Mouse (Mus musculus): Measurements from ENCODE around the gene Cklf. TPM values are rescaled to one million over a fixed set of nuclear protein-coding genes. Genes with fewer than 3 reads are reported as not detected.

Cklf gene
- 27.6 and 30.6 TPM in 2 replicates for polyA plus RNA-seq (2015; fragmentation: Nextera tagmentation; extraction: Ambion mirVana)

DNA sequence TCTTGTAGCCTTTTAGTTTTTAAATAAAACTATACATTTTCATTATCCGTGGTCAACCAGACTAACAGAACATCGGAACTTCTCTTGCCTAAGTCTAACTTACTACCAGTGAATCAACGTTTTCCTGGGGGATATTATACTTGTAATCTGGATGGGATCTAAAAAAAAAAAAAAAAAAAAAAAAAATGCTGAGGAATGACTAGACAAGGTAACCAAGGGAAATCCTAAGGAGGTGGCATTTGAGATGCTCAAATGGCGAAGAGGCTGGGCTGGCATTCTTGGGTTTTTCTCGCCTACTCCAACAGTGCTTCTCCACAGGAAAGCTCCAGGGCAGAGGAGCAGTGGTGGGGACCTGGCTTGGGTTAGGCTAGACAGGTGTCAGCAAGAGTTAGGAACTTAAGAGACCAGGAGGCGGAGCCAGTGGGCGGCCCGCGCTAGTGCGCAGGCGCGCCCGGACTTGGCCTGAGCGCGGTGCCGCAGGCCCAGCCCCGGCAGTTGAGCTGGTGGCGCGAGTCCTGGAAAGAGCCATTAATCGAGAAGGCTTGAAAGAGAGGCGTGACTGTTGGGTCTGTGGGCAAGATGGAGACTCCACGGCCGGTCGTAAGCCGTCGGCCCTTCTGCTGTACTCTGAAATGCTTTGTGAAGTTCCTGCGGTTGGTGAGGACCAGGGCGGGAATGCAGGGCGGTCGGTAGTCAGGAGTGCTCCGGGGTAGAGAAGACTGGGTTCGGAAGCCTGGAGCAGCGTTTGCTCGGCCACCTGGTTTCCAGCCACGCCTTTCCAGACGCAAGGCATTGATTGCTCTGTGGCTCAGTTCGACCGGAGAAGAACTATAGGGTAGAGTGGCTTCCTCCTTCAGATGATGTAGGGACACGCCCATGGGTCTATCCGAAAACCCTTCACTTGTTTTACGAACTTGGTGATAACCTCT is at the start of gene Cklf:
TSS of gene Cklf (plus strand) at position 423 of the 929 bp plus-strand sequence.
- 3% methylated on average over 41 of the region's 41 CpGs for WGBS
- H3K9me3 ChIP-seq (ENCODE audit: control insufficient read depth, low read length) = no peaks in the 10 kb centered on the region
- peak within 1 kb of the TSS; percentile 67 for H3K4me3 ChIP-seq (ENCODE audit: low read length)
- H3K9ac ChIP-seq (ENCODE audit: low read depth, low read length) = peak within 1 kb of the TSS; percentile 72
- no peaks in the 10 kb centered on the region for H3K27me3 ChIP-seq (replicated peaks; ENCODE audit: control insufficient read depth, insufficient read depth, low read length)
- peak; percentile 87 for ATAC-seq
- no peaks in the 10 kb centered on the region for H3K36me3 ChIP-seq (ENCODE audit: control insufficient read depth, insufficient read depth, low read length)
- peak within 1 kb of the TSS; percentile 79 for H3K4me2 ChIP-seq (ENCODE audit: low read depth, low read length)
- peak within 1 kb of the TSS; percentile 85 for H3K27ac ChIP-seq (ENCODE audit: low read length)
- H3K4me1 ChIP-seq (ENCODE audit: control insufficient read depth, insufficient read depth, low read length) = peaks cover 10% of the 10 kb centered on the region; the same call in 1 of the 2 replicates

DNA sequence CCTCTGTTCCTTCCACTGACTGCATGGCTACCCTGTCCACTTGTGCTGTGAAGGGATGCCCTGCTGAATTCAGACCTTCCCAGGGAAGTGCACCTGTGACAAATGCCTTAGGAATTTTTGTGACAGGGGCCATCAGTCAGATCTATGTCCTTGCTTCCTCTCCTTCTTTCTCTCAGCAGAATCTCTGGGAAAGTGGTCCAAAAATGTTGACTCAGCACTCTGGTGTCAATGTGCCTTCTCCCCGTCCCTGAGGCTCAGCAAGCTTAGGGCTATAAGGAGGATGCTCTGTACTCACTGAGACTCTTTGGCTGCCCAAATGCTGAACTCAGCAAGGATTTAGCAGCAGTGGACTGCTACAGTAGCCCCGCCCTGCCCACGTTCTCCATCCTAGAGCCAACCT is 49.0 kb upstream of the Cklf start:
- Histone ChIP-seq H3K9ac (ENCODE audit: low read depth, low read length) (no peak overlapping the region), H3K9me3 (ENCODE audit: control insufficient read depth, low read length) (0 out of 2 replicates have a peak, but pooled peaks cover 3% of the 10 kb centered on the region), H3K4me1 (ENCODE audit: control insufficient read depth, insufficient read depth, low read length) (no peaks in the 10 kb centered on the region), H3K27ac (ENCODE audit: low read length) (no peak overlapping the region), H3K4me2 (ENCODE audit: low read depth, low read length) (no peak overlapping the region), H3K4me3 (ENCODE audit: low read length) (no peak overlapping the region), H3K27me3 (replicated peaks; ENCODE audit: control insufficient read depth, insufficient read depth, low read length) (no peaks in the 10 kb centered on the region), H3K36me3 (ENCODE audit: control insufficient read depth, insufficient read depth, low read length) (no peaks in the 10 kb centered on the region)
- ATAC-seq = no peak
- WGBS = 68% methylated on average over 3 of the region's 3 CpGs

DNA sequence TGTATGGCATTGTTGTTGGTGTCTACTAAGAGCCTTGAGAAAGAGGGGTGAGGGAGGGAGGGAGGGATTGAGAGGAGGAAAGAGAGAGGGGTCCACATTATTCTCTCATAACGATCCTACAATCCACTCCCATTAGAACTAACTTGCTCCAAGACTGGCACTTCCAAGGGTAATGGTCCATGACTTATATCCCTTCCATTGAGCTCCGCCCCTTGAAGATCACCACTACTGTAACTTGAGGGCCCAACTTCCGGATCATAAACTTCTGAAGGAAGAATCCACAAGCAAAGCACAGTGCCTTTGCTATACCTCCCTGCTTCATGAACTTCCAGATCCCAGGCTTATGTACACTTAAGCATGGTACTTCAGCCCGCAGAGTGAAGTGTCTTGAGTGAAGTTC is 48.3 kb upstream of the Cklf start:
- Histone ChIP-seq H3K27me3 (replicated peaks; ENCODE audit: control insufficient read depth, insufficient read depth, low read length) (no peaks in the 10 kb centered on the region), H3K4me3 (ENCODE audit: low read length) (no peak overlapping the region), H3K4me2 (ENCODE audit: low read depth, low read length) (no peak overlapping the region), H3K27ac (ENCODE audit: low read length) (no peak overlapping the region), H3K4me1 (ENCODE audit: control insufficient read depth, insufficient read depth, low read length) (no peaks in the 10 kb centered on the region), H3K36me3 (ENCODE audit: control insufficient read depth, insufficient read depth, low read length) (no peaks in the 10 kb centered on the region), H3K9ac (ENCODE audit: low read depth, low read length) (no peak overlapping the region), H3K9me3 (ENCODE audit: control insufficient read depth, low read length) (0 out of 2 replicates have a peak, but pooled peaks cover 3% of the 10 kb centered on the region)
- WGBS = 93% methylated on average over 4 of the region's 4 CpGs
- ATAC-seq = no peak

DNA sequence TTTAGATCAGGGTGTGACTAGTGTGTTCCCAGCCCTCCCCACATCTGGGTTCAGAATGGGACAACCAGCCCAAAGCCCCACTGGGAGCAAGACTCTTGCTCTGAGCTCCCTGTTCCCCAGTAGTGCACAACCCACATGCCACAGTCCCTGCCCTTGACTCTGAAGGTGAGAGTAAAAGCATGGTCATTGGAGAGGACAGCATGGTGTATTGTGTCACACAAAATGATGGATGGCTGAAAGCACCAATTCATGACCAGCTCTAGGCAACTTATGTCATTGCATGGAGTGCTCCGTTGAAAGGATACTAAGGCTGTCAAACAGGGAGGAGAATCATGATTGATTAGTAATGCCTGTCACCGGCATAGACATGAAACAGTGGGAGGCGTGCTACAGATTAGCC is 45.4 kb upstream of the Cklf start:
- no peaks in the 10 kb centered on the region for H3K4me1 ChIP-seq (ENCODE audit: control insufficient read depth, insufficient read depth, low read length)
- no peaks in the 10 kb centered on the region for H3K36me3 ChIP-seq (ENCODE audit: control insufficient read depth, insufficient read depth, low read length)
- no peak overlapping the region for H3K27ac ChIP-seq (ENCODE audit: low read length)
- H3K9ac ChIP-seq (ENCODE audit: low read depth, low read length) = no peak overlapping the region
- no peak overlapping the region for H3K4me2 ChIP-seq (ENCODE audit: low read depth, low read length)
- ATAC-seq = no peak
- 48% methylated on average over 3 of the region's 3 CpGs for WGBS
- 0 out of 2 replicates have a peak, but pooled peaks cover 3% of the 10 kb centered on the region for H3K9me3 ChIP-seq (ENCODE audit: control insufficient read depth, low read length)
- H3K27me3 ChIP-seq (replicated peaks; ENCODE audit: control insufficient read depth, insufficient read depth, low read length) = no peaks in the 10 kb centered on the region
- H3K4me3 ChIP-seq (ENCODE audit: low read length) = no peak overlapping the region

DNA sequence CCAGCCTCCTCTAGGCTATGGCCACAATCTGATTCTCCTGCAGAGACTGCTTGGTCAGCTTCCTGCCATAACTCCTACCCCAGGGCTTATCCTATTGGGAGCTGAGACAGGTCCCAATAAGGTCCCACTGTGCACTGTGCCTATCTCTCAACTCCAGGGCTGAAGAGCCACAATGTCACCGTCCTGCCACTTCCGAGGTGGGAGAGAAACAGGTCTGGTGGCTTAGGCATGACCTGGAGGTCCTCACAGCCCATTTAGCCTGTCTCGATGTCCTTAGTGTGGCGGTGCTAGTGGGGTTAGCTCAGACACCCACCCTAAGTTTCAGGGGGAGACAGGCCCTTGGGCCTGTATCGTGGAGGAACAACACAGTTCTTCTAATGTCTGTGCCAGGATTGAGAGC is 33.1 kb upstream of the Cklf start:
- WGBS = 88% methylated on average over 5 of the region's 5 CpGs
- ATAC-seq = no peak
- no peaks in the 10 kb centered on the region for H3K9me3 ChIP-seq (ENCODE audit: control insufficient read depth, low read length)

DNA sequence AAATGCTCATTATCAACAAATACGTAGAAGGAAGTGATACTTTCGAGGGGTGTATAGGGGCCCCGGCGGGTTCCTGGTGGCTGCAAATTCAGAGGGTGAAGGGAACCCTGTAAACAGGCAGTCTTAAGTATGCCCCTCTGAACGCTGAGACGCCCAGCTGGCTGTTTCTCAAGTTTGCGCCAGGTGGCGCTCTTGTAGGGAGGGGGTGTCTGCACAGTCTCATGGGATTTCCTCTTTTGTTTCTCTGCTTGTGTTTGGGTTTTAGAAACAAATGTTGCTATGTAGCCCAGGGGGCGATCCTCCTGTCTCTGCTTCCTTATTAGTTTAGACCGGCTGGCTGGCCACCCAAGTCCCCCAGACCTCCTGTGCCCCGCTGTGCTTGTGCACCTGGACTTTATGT is 31.6 kb upstream of the Cklf start:
- H3K9ac ChIP-seq (ENCODE audit: low read depth, low read length) = no peak overlapping the region
- no peak overlapping the region for H3K4me3 ChIP-seq (ENCODE audit: low read length)
- H3K36me3 ChIP-seq (ENCODE audit: control insufficient read depth, insufficient read depth, low read length) = no peaks in the 10 kb centered on the region
- no peaks in the 10 kb centered on the region for H3K4me1 ChIP-seq (ENCODE audit: control insufficient read depth, insufficient read depth, low read length)
- no peak overlapping the region for H3K27ac ChIP-seq (ENCODE audit: low read length)
- no peaks in the 10 kb centered on the region for H3K27me3 ChIP-seq (replicated peaks; ENCODE audit: control insufficient read depth, insufficient read depth, low read length)
- WGBS = 29% methylated on average over 11 of the region's 11 CpGs
- H3K4me2 ChIP-seq (ENCODE audit: low read depth, low read length) = no peak overlapping the region
- no peaks in the 10 kb centered on the region for H3K9me3 ChIP-seq (ENCODE audit: control insufficient read depth, low read length)
- peak; percentile 16; the same call in 1 of the 2 replicates for ATAC-seq

More for the DNA sequence above, 33.1 kb upstream of the Cklf start:
- Histone ChIP-seq H3K4me3 (ENCODE audit: low read length) (no peak overlapping the region), H3K27ac (ENCODE audit: low read length) (no peak overlapping the region), H3K27me3 (replicated peaks; ENCODE audit: control insufficient read depth, insufficient read depth, low read length) (no peaks in the 10 kb centered on the region), H3K9ac (ENCODE audit: low read depth, low read length) (no peak overlapping the region), H3K4me1 (ENCODE audit: control insufficient read depth, insufficient read depth, low read length) (no peaks in the 10 kb centered on the region), H3K4me2 (ENCODE audit: low read depth, low read length) (no peak overlapping the region), H3K36me3 (ENCODE audit: control insufficient read depth, insufficient read depth, low read length) (no peaks in the 10 kb centered on the region)

DNA sequence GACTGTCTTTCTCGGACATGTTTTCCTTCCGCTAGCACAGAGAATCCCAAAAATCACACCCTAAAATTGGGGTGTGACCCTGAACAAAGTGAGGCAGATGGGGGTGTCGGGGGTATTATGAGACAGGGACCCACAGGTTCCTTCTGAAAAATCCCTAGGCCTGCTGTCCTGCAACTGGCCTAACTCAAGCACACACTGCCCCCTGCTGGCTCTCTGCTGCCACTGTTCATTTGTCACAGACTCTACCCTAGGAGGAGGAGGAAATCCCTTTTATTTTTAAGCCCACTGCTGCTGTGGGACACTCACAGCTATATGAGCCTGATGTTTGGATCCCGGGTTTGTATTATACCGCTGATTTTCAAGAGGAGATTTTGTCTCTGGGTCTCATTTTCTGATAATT is 30.9 kb upstream of the Cklf start:
- Histone ChIP-seq H3K36me3 (ENCODE audit: control insufficient read depth, insufficient read depth, low read length) (no peaks in the 10 kb centered on the region), H3K27me3 (replicated peaks; ENCODE audit: control insufficient read depth, insufficient read depth, low read length) (no peaks in the 10 kb centered on the region), H3K4me1 (ENCODE audit: control insufficient read depth, insufficient read depth, low read length) (no peaks in the 10 kb centered on the region), H3K4me2 (ENCODE audit: low read depth, low read length) (no peak overlapping the region), H3K27ac (ENCODE audit: low read length) (no peak overlapping the region), H3K9ac (ENCODE audit: low read depth, low read length) (no peak overlapping the region), H3K9me3 (ENCODE audit: control insufficient read depth, low read length) (no peaks in the 10 kb centered on the region), H3K4me3 (ENCODE audit: low read length) (no peak overlapping the region)
- peak; percentile 73; the same call in 1 of the 2 replicates for ATAC-seq
- 43% methylated on average over 5 of the region's 5 CpGs for WGBS

DNA sequence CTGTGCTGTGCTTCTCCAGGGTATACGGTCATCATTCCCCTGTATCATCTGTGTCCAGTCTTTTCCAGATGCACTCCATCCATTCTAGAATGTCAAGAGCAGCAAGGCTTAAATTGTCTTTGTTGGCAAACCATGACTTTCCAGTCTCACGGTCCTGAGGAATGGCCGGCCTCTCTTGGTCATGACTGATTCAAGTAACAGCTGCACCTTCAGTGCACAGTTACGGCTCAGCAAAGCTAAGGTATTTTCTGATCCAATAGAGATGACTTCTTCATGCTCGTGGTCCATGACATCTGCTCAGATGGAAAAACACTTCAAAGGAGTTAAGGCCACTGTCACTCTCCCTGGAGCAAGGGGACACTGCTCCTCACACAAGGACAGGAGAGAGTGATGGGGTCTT is 23.6 kb upstream of the Cklf start:
- no peak overlapping the region for H3K4me3 ChIP-seq (ENCODE audit: low read length)
- H3K27me3 ChIP-seq (replicated peaks; ENCODE audit: control insufficient read depth, insufficient read depth, low read length) = no peaks in the 10 kb centered on the region
- no peak overlapping the region for H3K4me2 ChIP-seq (ENCODE audit: low read depth, low read length)
- no peak overlapping the region for H3K27ac ChIP-seq (ENCODE audit: low read length)
- no peak for ATAC-seq
- H3K9ac ChIP-seq (ENCODE audit: low read depth, low read length) = no peak overlapping the region
- H3K36me3 ChIP-seq (ENCODE audit: control insufficient read depth, insufficient read depth, low read length) = peaks cover 20% of the 10 kb centered on the region
- no peaks in the 10 kb centered on the region for H3K4me1 ChIP-seq (ENCODE audit: control insufficient read depth, insufficient read depth, low read length)
- H3K9me3 ChIP-seq (ENCODE audit: control insufficient read depth, low read length) = no peaks in the 10 kb centered on the region
- WGBS = 92% methylated on average over 5 of the region's 5 CpGs

DNA sequence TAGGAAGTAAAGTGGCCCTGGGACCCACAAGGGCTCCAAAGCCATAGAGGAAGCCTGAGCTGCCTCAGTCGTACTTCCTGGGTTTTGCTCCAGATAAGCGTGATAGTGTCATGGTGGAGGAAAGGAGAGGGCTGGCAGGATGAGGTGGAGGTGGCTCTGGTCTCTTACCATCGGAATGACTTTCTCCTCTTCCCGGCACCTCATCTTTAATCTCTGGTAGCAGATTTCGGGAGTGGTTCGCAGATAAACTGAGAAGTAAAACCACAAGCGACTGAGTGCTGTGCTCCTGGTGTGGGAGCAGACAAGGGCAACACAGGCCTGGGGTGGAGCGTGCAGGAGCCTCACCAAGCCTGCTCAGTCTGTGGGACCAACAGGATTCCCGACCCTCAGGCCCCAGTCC is 20.3 kb upstream of the Cklf start:
- Histone ChIP-seq H3K4me3 (ENCODE audit: low read length) (no peak overlapping the region), H3K27ac (ENCODE audit: low read length) (no peak overlapping the region), H3K4me2 (ENCODE audit: low read depth, low read length) (no peak overlapping the region), H3K9me3 (ENCODE audit: control insufficient read depth, low read length) (no peaks in the 10 kb centered on the region), H3K9ac (ENCODE audit: low read depth, low read length) (no peak overlapping the region), H3K36me3 (ENCODE audit: control insufficient read depth, insufficient read depth, low read length) (peaks cover 20% of the 10 kb centered on the region), H3K27me3 (replicated peaks; ENCODE audit: control insufficient read depth, insufficient read depth, low read length) (no peaks in the 10 kb centered on the region), H3K4me1 (ENCODE audit: control insufficient read depth, insufficient read depth, low read length) (no peaks in the 10 kb centered on the region)
- ATAC-seq = no peak
- whole genome bisulfite sequencing = 93% methylated on average over 9 of the region's 9 CpGs

All from intestine, embryonic 16.5 days (tissue).